Mouse (Mus musculus) lung, postnatal 0 days (tissue): Measurements from ENCODE around the gene Fbxo27.

Experiments
- CTCF ChIP-seq: IDR thresholded peaks from 2 replicates; pipeline ENCODE4 v1.5.1; 2016; ENCODE audit warnings: antibody characterized with exemption, mild to moderate bottlenecking
- EP300 ChIP-seq: IDR thresholded peaks from 2 replicates; pipeline ENCODE4 v1.6.1; 2016; ENCODE audit warnings: antibody characterized with exemption, mild to moderate bottlenecking, control low read depth

DNA sequence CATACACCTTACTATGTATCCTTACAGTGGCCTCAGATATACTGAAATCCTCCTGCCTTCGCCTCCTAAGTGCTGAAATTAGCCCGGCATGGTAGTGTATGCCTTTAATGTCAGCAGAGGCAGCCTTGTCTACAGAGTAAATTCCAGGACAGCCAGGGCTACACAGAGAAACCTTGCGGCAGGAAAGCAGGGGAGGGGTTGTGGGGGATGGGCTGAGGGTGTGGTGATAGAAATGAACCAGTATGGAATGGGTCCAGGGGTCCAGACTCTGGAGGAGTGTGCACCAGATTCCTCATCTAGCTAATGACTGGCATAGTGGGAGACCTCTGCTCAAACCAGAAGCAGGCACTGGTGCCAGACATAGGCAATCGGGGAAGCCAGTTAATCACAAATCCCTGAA is 26.5 kb downstream of the Fbxo27 start:
- TF ChIP-seq CTCF (no peak), EP300 (no peak)
